Mouse (Mus musculus) heart, embryonic 16.5 days (tissue): Measurements from ENCODE around the gene Ccnl1. TPM values are rescaled to one million over a fixed set of nuclear protein-coding genes. Genes with fewer than 3 reads are reported as not detected.

Source experiments
- ATAC-seq: fragments of 200-750 bp; cut with Nextera tagmentation; replicated peaks from 2 replicates; pipeline ENCODE4 v1.8.0; 2017; ENCODE audit warnings: moderate number of reproducible peaks; ENCODE audit not compliant: insufficient read depth, low FRiP score; ENCODE audit errors: extremely low read depth
- H3K27ac ChIP-seq: fragments of 300-500 bp; sonication (generic); 2 replicates; pipeline ENCODE4 v1.5.1; 2014; ENCODE audit warnings: mild to moderate bottlenecking, low read length, control low read depth, moderate library complexity
- H3K27me3 ChIP-seq: fragments of 300-500 bp; sonication (generic); 2 replicates; pipeline ENCODE4 v1.6.1; 2014; ENCODE audit warnings: low read length, mixed read lengths; ENCODE audit not compliant: control insufficient read depth, insufficient read depth
- H3K36me3 ChIP-seq: fragments of 300-500 bp; sonication (generic); 2 replicates; pipeline ENCODE4 v1.6.1; 2014; ENCODE audit not compliant: control insufficient read depth, insufficient read depth
- H3K4me1 ChIP-seq: fragments of 300-500 bp; sonication (generic); 2 replicates; pipeline ENCODE4 v1.6.1; 2014; ENCODE audit warnings: low read length, mixed read lengths; ENCODE audit not compliant: control insufficient read depth, insufficient read depth
- H3K4me2 ChIP-seq: fragments of 300-500 bp; sonication (generic); 2 replicates; pipeline ENCODE4 v1.6.1; 2014; ENCODE audit warnings: low read depth, mild to moderate bottlenecking, control low read depth, low read length
- H3K4me3 ChIP-seq: fragments of 300-500 bp; sonication (generic); 2 replicates; pipeline ENCODE4 v1.5.1; 2014; ENCODE audit warnings: mild to moderate bottlenecking, control low read depth, low read length
- H3K9ac ChIP-seq: fragments of 300-500 bp; sonication (generic); 2 replicates; pipeline ENCODE4 v1.6.1; 2014; ENCODE audit warnings: low read length, control low read depth
- H3K9me3 ChIP-seq: fragments of 300-500 bp; sonication (generic); replicated peaks from 2 replicates; pipeline ENCODE4 v1.6.1; 2016; ENCODE audit warnings: low read length; ENCODE audit not compliant: control insufficient read depth
- WGBS: fragments of 180-500 bp; shearing (Covaris S2); extraction: QIAGEN DNeasy Blood & Tissue Kit; methylation state at CpG from one replicate; pipeline ENCODE4 v1.1.7; 2014; 5-methylcytosine and 5-hydroxymethylcytosine counted together
- polyA plus RNA-seq: library from polyadenylated mRNA; unstranded; fragments of >200 nt; fragmentation: Nextera tagmentation; extraction: Ambion mirVana; gene quantifications from 2 replicates; pipeline ENCODE4 v1.2.1, GENCODE M21; 2015

Ccnl1 gene
- polyA plus RNA-seq, 1 experiment from 2014 or later: 68.2 TPM

- Histone ChIP-seq H3K27ac (no peak overlapping the region), H3K4me2 (no peak overlapping the region), H3K27me3 (no peaks in the 10 kb centered on the region), H3K9ac (no peak overlapping the region), H3K4me3 (no peak overlapping the region), H3K4me1 (no peaks in the 10 kb centered on the region), H3K36me3 (peaks cover 41% of the 10 kb centered on the region), H3K9me3 (no peaks in the 10 kb centered on the region)
- WGBS: 85% methylated on average over 3 of the region's 3 CpGs
- ATAC-seq: no peak
Measured at GRCm38 (mm10) chr3:65944713-65945112, 13.3 kb downstream of the Ccnl1 start.

GRCm38 (mm10) chr3:65943453-65943852 lies 14.6 kb downstream of the Ccnl1 start:
- Histone ChIP-seq H3K9me3 (no peaks in the 10 kb centered on the region), H3K4me1 (no peaks in the 10 kb centered on the region), H3K9ac (no peak overlapping the region), H3K36me3 (peaks cover 32% of the 10 kb centered on the region), H3K4me3 (no peak overlapping the region), H3K27ac (no peak overlapping the region), H3K27me3 (no peaks in the 10 kb centered on the region), H3K4me2 (no peak overlapping the region)
- 84% methylated on average over 4 of the region's 4 CpGs for whole genome bisulfite sequencing
- no peak for ATAC-seq

- ATAC-seq: no peak
- Histone ChIP-seq H3K4me3 (no peak overlapping the region), H3K36me3 (peaks cover 11% of the 10 kb centered on the region), H3K27ac (no peak overlapping the region), H3K27me3 (no peaks in the 10 kb centered on the region), H3K9me3 (no peaks in the 10 kb centered on the region), H3K4me2 (no peak overlapping the region), H3K4me1 (no peaks in the 10 kb centered on the region), H3K9ac (no peak overlapping the region)
- 65% methylated on average over 1 of the region's 1 CpGs for WGBS
Measured at GRCm38 (mm10) chr3:65941052-65941451, 17.0 kb downstream of the Ccnl1 start.

GRCm38 (mm10) chr3:65938211-65938610 lies 19.8 kb downstream of the Ccnl1 start:
- 20% methylated on average over 3 of the region's 3 CpGs for WGBS
- Histone ChIP-seq H3K4me1 (peaks cover 4% of the 10 kb centered on the region; the same call in 1 of the 2 replicates), H3K9ac (no peak overlapping the region), H3K4me3 (no peak overlapping the region), H3K4me2 (no peak overlapping the region), H3K27me3 (no peaks in the 10 kb centered on the region), H3K27ac (no peak overlapping the region), H3K9me3 (no peaks in the 10 kb centered on the region), H3K36me3 (no peaks in the 10 kb centered on the region)
- no peak for ATAC-seq

GRCm38 (mm10) chr3:65936384-65936783 lies 21.7 kb downstream of the Ccnl1 start:
- H3K27ac ChIP-seq: no peak overlapping the region
- no peak overlapping the region for H3K4me2 ChIP-seq
- no peaks in the 10 kb centered on the region for H3K9me3 ChIP-seq
- peaks cover 4% of the 10 kb centered on the region; the same call in 1 of the 2 replicates for H3K4me1 ChIP-seq
- no peak overlapping the region for H3K9ac ChIP-seq
- no peak overlapping the region for H3K4me3 ChIP-seq
- no peaks in the 10 kb centered on the region for H3K36me3 ChIP-seq
- 58% methylated on average over 12 of the region's 12 CpGs for WGBS
- no peak for ATAC-seq
- no peaks in the 10 kb centered on the region for H3K27me3 ChIP-seq

GRCm38 (mm10) chr3:65935153-65935552 lies 22.9 kb downstream of the Ccnl1 start:
- H3K4me2 ChIP-seq: no peak overlapping the region
- no peak overlapping the region for H3K27ac ChIP-seq
- WGBS: 74% methylated on average over 4 of the region's 4 CpGs
- H3K4me3 ChIP-seq: no peak overlapping the region
- no peak for ATAC-seq
- no peaks in the 10 kb centered on the region for H3K27me3 ChIP-seq
- no peaks in the 10 kb centered on the region for H3K36me3 ChIP-seq
- peaks cover 4% of the 10 kb centered on the region; the same call in 1 of the 2 replicates for H3K4me1 ChIP-seq
- no peak overlapping the region for H3K9ac ChIP-seq
- no peaks in the 10 kb centered on the region for H3K9me3 ChIP-seq

- 48% methylated on average over 4 of the region's 4 CpGs for WGBS
- no peak for ATAC-seq
- H3K4me2 ChIP-seq: no peak overlapping the region
- no peaks in the 10 kb centered on the region for H3K36me3 ChIP-seq
- no peak overlapping the region for H3K4me3 ChIP-seq
- peaks cover 15% of the 10 kb centered on the region for H3K4me1 ChIP-seq
- no peak overlapping the region for H3K9ac ChIP-seq
- no peaks in the 10 kb centered on the region for H3K27me3 ChIP-seq
- no peaks in the 10 kb centered on the region for H3K9me3 ChIP-seq
- no peak overlapping the region for H3K27ac ChIP-seq
Measured at GRCm38 (mm10) chr3:65933726-65934125, 24.3 kb downstream of the Ccnl1 start.

- no peak overlapping the region for H3K4me3 ChIP-seq
- H3K4me1 ChIP-seq: peaks cover 25% of the 10 kb centered on the region
- H3K27ac ChIP-seq: no peak overlapping the region
- H3K9ac ChIP-seq: no peak overlapping the region
- no peak overlapping the region for H3K4me2 ChIP-seq
- no peaks in the 10 kb centered on the region for H3K36me3 ChIP-seq
- WGBS: 82% methylated on average over 7 of the region's 7 CpGs
- no peaks in the 10 kb centered on the region for H3K27me3 ChIP-seq
- ATAC-seq: no peak
- H3K9me3 ChIP-seq: no peaks in the 10 kb centered on the region
Measured at GRCm38 (mm10) chr3:65931542-65931941, 26.5 kb downstream of the Ccnl1 start.

- Histone ChIP-seq H3K27me3 (no peaks in the 10 kb centered on the region), H3K9me3 (no peaks in the 10 kb centered on the region), H3K36me3 (no peaks in the 10 kb centered on the region), H3K4me2 (peak overlapping the region; percentile 36), H3K4me3 (no peak overlapping the region), H3K4me1 (peaks cover 25% of the 10 kb centered on the region), H3K27ac (no peak overlapping the region), H3K9ac (no peak overlapping the region)
- 51% methylated on average over 8 of the region's 8 CpGs for WGBS
- ATAC-seq: no peak
Measured at GRCm38 (mm10) chr3:65930636-65931035, 27.4 kb downstream of the Ccnl1 start.
